Mouse (Mus musculus) forelimb bud, embryonic 11.5 days (tissue): ENCODE measurements around the gene Slain2.

Experiments
- DNase-seq: peaks from one replicate; pipeline ENCODE4 v3.0.0-alpha.2; 2012; ENCODE audit warnings: low read depth, low spot score

The Slain2 gene

GRCm38 (mm10) chr5:72913648-72914557 lies at the start of gene Slain2:
TSS of gene Slain2 (plus strand) at chr5:72914304.
- DNase-seq: peak; percentile 96

- no peak for DNase-seq
Measured at GRCm38 (mm10) chr5:72864654-72865178, 49.4 kb upstream of the Slain2 start.

- no peak for DNase-seq
Measured at GRCm38 (mm10) chr5:72866260-72866905, 47.7 kb upstream of the Slain2 start.

- no peak for DNase-seq
Measured at GRCm38 (mm10) chr5:72867036-72867672, 47.0 kb upstream of the Slain2 start.

- peak; percentile 72 for DNase-seq
Measured at GRCm38 (mm10) chr5:72868091-72868875, 45.8 kb upstream of the Slain2 start, which contains the start of gene Tec. TSS of gene Tec (minus strand) at chr5:72868483.

- no peak for DNase-seq
Measured at GRCm38 (mm10) chr5:72869779-72870608, 44.1 kb upstream of the Slain2 start.

GRCm38 (mm10) chr5:72871114-72871513 lies 43.0 kb upstream of the Slain2 start:
- DNase-seq: no peak

GRCm38 (mm10) chr5:72879736-72880135 lies 34.4 kb upstream of the Slain2 start:
- DNase-seq: no peak

GRCm38 (mm10) chr5:72881748-72882411 lies 32.2 kb upstream of the Slain2 start:
- no peak for DNase-seq

- DNase-seq: no peak
Measured at GRCm38 (mm10) chr5:72882412-72882765, 31.7 kb upstream of the Slain2 start.

GRCm38 (mm10) chr5:72883706-72884105 lies 30.4 kb upstream of the Slain2 start:
- no peak for DNase-seq

- peak; percentile 80 for DNase-seq
Measured at GRCm38 (mm10) chr5:72886458-72887222, 27.5 kb upstream of the Slain2 start.

GRCm38 (mm10) chr5:72888260-72888659 lies 25.8 kb upstream of the Slain2 start:
- peak; percentile 66 for DNase-seq

GRCm38 (mm10) chr5:72891534-72891933 lies 22.6 kb upstream of the Slain2 start:
- DNase-seq: peak; percentile 63

- no peak for DNase-seq
Measured at GRCm38 (mm10) chr5:72893987-72894386, 20.1 kb upstream of the Slain2 start.

GRCm38 (mm10) chr5:72895261-72895660 lies 18.8 kb upstream of the Slain2 start:
- no peak for DNase-seq

- DNase-seq: no peak
Measured at GRCm38 (mm10) chr5:72896478-72897279, 17.4 kb upstream of the Slain2 start.

- no peak for DNase-seq
Measured at GRCm38 (mm10) chr5:72897998-72898397, 16.1 kb upstream of the Slain2 start.
